Mouse (Mus musculus) liver, embryonic 13.5 days (tissue): ENCODE measurements around the gene Klf16. TPM values are rescaled to one million over a fixed set of nuclear protein-coding genes. Genes with fewer than 3 reads are reported as not detected.
A peak's percentile ranks its signal among the peaks of the same experiment; 100 is the strongest.

Source experiments
- ATAC-seq: fragments of 200-750 bp; cut with Nextera tagmentation; 2 replicates; pipeline ENCODE4 v1.8.0; 2017; ENCODE audit warnings: low read depth, mild to moderate bottlenecking, moderate number of reproducible peaks, moderate library complexity
- DNase-seq: peaks from one replicate; pipeline ENCODE4 v3.0.0; 2022
- H3K27ac ChIP-seq: fragments of 300-500 bp; sonication (generic); 2 replicates; pipeline ENCODE4 v1.5.1; 2015; ENCODE audit warnings: moderate library complexity, mild to moderate bottlenecking, inconsistent platforms
- H3K27me3 ChIP-seq: fragments of 300-500 bp; sonication (generic); 2 replicates; pipeline ENCODE4 v1.6.1; 2015; ENCODE audit warnings: mild to moderate bottlenecking, inconsistent platforms
- H3K36me3 ChIP-seq: fragments of 300-500 bp; sonication (generic); 2 replicates; pipeline ENCODE4 v1.6.1; 2015; ENCODE audit warnings: mild to moderate bottlenecking, inconsistent platforms
- H3K4me1 ChIP-seq: fragments of 300-500 bp; sonication (generic); replicated peaks from 2 replicates; pipeline ENCODE4 v1.6.1; 2015; ENCODE audit warnings: inconsistent platforms
- H3K4me2 ChIP-seq: fragments of 300-500 bp; sonication (generic); 2 replicates; pipeline ENCODE4 v1.6.1; 2015; ENCODE audit warnings: inconsistent platforms, mild to moderate bottlenecking, moderate library complexity
- H3K4me3 ChIP-seq: fragments of 300-500 bp; sonication (generic); replicated peaks from 2 replicates; pipeline ENCODE4 v1.5.1; 2015; ENCODE audit warnings: mild to moderate bottlenecking, inconsistent platforms
- H3K9ac ChIP-seq: fragments of 300-500 bp; sonication (generic); 2 replicates; pipeline ENCODE4 v1.6.1; 2015; ENCODE audit warnings: mild to moderate bottlenecking, inconsistent platforms
- H3K9me3 ChIP-seq: fragments of 300-500 bp; sonication (generic); replicated peaks from 2 replicates; pipeline ENCODE4 v1.6.1; 2016; ENCODE audit warnings: inconsistent platforms
- WGBS: fragments of 180-500 bp; shearing (Covaris S2); methylation state at CpG from one replicate; pipeline ENCODE4 v1.1.7; 2015; ENCODE audit not compliant: insufficient replicate concordance; 5-methylcytosine and 5-hydroxymethylcytosine counted together
- microRNA-seq: library from miRNA; unstranded; fragments of <30 nt; microRNA quantifications from one replicate; pipeline ENCODE4, GENCODE M21; 2016
- polyA plus RNA-seq: library from polyadenylated mRNA; unstranded; fragments of >200 nt; fragmentation: Nextera tagmentation; extraction: Ambion mirVana; gene quantifications from 2 replicates; pipeline ENCODE4 v1.2.1, GENCODE M21; 2015

Gene Klf16
- polyA plus RNA-seq, 1 experiment from 2014 or later, result 14.1 TPM

DNA sequence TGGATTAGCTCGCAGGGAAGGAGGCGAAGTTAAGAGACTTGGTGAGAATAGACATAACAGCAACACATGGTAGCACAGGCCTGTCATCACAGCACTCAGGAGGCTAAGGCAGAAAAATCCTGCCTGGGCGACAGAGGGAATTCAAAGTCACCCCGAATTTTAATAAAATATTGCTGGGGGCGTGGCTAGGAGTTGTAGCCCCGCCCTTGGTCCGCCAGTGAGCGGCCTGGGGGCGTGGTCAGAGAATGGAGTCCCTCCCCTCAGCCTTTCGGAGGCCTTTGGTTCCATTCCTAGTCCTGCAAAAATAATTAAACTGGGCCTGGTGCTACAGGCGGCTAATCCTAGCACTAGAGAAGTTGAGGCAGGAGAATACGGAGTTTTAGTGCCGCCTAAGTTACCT lies 41.4 kb downstream of the Klf16 start:
- no peaks in the 10 kb centered on the region for H3K36me3 ChIP-seq
- H3K4me3 ChIP-seq, result peak overlapping the region; percentile 64
- peak overlapping the region; percentile 72 for H3K9ac ChIP-seq
- peak overlapping the region; percentile 92 for H3K27ac ChIP-seq
- peak overlapping the region; percentile 90 for H3K4me2 ChIP-seq
- H3K9me3 ChIP-seq, result no peaks in the 10 kb centered on the region
- peaks cover 78% of the 10 kb centered on the region for H3K4me1 ChIP-seq
- 10% methylated on average over 13 of the region's 13 CpGs for WGBS
- peak; percentile 72 for DNase-seq
- H3K27me3 ChIP-seq, result peaks cover 18% of the 10 kb centered on the region
- ATAC-seq, result no peak

DNA sequence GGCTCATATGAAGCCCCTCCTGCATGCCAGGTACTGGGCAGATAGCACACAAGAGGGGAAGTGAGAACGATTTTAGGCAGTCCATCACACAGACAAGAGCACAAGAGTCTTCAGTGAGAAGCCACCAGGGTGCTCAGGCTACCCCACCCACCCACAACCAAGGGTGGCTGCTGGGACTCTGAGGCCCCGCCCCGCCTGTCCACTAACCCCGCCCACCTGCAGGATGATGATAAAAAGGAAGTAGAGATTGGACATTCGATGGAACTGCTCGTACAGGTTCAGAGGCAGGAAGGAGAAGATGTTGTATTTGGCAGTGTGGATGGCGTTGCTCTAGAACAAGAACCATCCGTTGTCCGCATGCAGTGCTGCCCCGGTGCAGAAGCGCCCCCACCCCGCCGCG lies 42.0 kb downstream of the Klf16 start:
- peak overlapping the region; percentile 92 for H3K27ac ChIP-seq
- no peaks in the 10 kb centered on the region for H3K9me3 ChIP-seq
- no peaks in the 10 kb centered on the region for H3K36me3 ChIP-seq
- peak; percentile 79 for DNase-seq
- peak overlapping the region; percentile 64 for H3K4me3 ChIP-seq
- H3K27me3 ChIP-seq, result peaks cover 18% of the 10 kb centered on the region
- peaks cover 73% of the 10 kb centered on the region for H3K4me1 ChIP-seq
- H3K4me2 ChIP-seq, result peak overlapping the region; percentile 90
- H3K9ac ChIP-seq, result peak overlapping the region; percentile 72
- peak; percentile 37 for ATAC-seq
- 1% methylated on average over 14 of the region's 14 CpGs for WGBS

DNA sequence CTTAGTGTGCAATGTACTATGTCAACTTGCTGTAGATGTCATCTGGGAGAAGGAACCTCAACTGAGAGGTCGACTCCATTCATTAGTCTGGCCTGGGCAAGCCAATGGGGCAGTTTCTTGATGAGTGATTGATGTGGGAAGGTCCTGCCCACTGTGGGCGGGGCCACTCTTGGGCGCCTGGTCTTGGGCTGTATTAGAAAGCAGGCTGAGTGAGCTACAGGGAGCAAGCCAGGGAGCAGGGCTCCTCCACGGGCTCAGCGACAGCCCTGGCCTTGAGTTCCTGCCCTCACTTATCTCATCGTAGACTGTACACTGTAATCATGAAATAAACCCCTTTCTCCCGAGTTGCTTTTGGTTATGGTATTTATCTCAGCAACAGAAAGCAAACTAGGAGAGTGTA lies 43.4 kb downstream of the Klf16 start:
- Histone ChIP-seq H3K9ac (peak overlapping the region; percentile 72), H3K27me3 (peaks cover 30% of the 10 kb centered on the region), H3K27ac (peak overlapping the region; percentile 92), H3K9me3 (no peaks in the 10 kb centered on the region), H3K4me1 (peaks cover 60% of the 10 kb centered on the region), H3K36me3 (no peaks in the 10 kb centered on the region), H3K4me2 (peak overlapping the region; percentile 90), H3K4me3 (no peak overlapping the region)
- WGBS, result 5% methylated on average over 7 of the region's 7 CpGs
- DNase-seq (peak; percentile 76), ATAC-seq (peak; percentile 78)

DNA sequence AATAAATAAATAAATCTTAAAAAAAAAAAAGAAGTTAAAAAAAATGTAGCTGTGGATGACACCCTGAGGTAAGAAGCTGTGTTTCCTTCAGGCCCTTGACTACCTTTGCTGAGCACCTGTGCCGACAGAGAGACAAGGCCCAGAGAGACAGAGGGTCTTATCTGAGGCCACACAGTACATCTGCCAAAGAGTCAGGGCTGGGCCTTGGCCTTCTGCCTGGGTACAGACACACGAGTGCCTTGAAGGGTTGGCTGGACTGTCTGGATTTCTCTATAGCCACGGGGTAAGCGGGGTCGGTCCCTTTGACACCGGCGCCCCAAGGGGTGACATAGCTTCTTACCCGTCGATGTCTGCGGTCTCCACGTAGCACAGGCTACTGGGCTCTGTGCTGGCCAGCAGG lies 44.3 kb downstream of the Klf16 start:
- Histone ChIP-seq H3K4me1 (peaks cover 51% of the 10 kb centered on the region), H3K27ac (peak overlapping the region; percentile 67), H3K4me3 (no peak overlapping the region), H3K4me2 (peak overlapping the region; percentile 36), H3K36me3 (no peaks in the 10 kb centered on the region), H3K9me3 (no peaks in the 10 kb centered on the region), H3K9ac (no peak overlapping the region), H3K27me3 (peaks cover 29% of the 10 kb centered on the region)
- DNase-seq, result peak; percentile 39
- peak; percentile 47 for ATAC-seq
- 69% methylated on average over 11 of the region's 11 CpGs for WGBS

DNA sequence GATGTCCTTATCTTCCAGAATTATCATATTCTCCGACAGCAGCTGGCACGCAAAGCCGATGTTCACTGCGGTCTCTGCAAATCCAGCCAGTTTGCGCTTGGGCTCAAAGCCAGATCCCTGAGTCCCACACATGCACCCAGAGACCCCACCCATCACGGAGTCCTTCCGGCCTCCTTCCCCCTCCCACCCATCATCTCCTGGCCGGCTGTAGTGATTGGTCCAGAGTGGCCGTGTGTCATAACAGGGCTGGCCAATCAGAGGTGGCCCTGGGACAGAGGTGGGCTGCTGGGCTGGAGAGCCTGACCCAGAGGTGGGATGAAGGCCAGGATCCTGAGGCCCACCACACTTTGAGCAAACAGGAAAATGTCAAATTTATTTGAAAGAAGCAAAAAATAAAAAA lies 50.9 kb downstream of the Klf16 start:
- WGBS, result 37% methylated on average over 9 of the region's 9 CpGs
- no peaks in the 10 kb centered on the region for H3K4me1 ChIP-seq
- ATAC-seq (no peak), DNase-seq (no peak)
- H3K27me3 ChIP-seq, result peaks cover 48% of the 10 kb centered on the region
- H3K9ac ChIP-seq, result no peak overlapping the region
- peaks cover 5% of the 10 kb centered on the region; the same call in 1 of the 2 replicates for H3K9me3 ChIP-seq
- no peaks in the 10 kb centered on the region for H3K36me3 ChIP-seq
- no peak overlapping the region for H3K4me2 ChIP-seq
- H3K4me3 ChIP-seq, result no peak overlapping the region
- no peak overlapping the region for H3K27ac ChIP-seq

DNA sequence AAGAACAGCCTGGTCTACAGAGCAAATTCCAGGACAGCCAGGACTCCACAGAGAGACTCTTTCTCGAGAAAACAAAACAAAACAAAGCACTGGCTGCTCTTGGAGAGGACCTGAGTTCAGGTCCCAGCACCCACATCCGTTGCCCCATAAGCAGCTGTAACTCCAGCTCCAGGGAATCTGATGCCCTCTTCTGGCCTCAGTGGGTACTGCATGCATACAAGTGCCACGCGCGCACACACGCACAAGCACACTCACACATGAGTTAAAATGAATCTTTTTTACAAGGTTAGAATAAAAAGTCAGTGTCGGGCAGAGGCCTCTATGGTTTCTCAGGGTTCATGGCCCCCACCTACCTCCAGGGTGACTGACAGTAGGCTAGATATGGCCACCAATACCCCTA lies 53.8 kb downstream of the Klf16 start:
- Histone ChIP-seq H3K9ac (no peak overlapping the region), H3K36me3 (no peaks in the 10 kb centered on the region), H3K9me3 (peaks cover 5% of the 10 kb centered on the region; the same call in 1 of the 2 replicates), H3K4me3 (no peak overlapping the region), H3K4me1 (no peaks in the 10 kb centered on the region), H3K27me3 (peaks cover 38% of the 10 kb centered on the region), H3K4me2 (no peak overlapping the region), H3K27ac (no peak overlapping the region)
- WGBS, result 86% methylated on average over 7 of the region's 7 CpGs
- DNase-seq (no peak), ATAC-seq (no peak)

DNA sequence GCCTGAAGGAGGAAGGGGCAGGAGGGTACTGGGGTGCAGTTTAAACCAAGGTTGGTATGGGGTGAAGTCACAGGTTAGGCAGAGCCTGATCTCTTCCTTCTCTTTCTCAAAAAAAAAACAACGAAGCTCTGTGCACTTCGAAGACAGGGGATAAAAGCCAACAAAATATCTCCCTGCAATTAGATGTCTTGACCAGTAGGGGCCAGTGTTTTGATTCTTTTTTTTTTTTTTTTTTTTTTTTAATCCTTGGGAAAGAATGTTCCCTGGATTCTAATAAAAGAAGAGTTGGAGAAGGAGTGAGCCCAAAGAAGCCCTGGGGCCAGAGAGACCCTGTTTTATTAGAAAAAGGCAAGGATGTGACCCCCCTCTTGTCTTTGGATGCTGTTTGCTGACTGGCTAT lies 57.8 kb downstream of the Klf16 start:
- peaks cover 43% of the 10 kb centered on the region for H3K27me3 ChIP-seq
- H3K4me3 ChIP-seq, result no peak overlapping the region
- H3K9me3 ChIP-seq, result peaks cover 5% of the 10 kb centered on the region; the same call in 1 of the 2 replicates
- WGBS, result 65% methylated on average over 2 of the region's 2 CpGs
- DNase-seq (no peak), ATAC-seq (no peak)
- H3K4me1 ChIP-seq, result no peaks in the 10 kb centered on the region
- H3K4me2 ChIP-seq, result no peak overlapping the region
- H3K27ac ChIP-seq, result no peak overlapping the region
- H3K9ac ChIP-seq, result no peak overlapping the region
- H3K36me3 ChIP-seq, result no peaks in the 10 kb centered on the region

Small RNA genes lying within 50 kb of the gene (microRNA-seq; reads per million reads assigned to microRNA genes)
- 1.5 reads per million for gene Mir6912

Other genes with a start within 250 kb of the Klf16 start
- gene Pcsk4, start 247.8 kb downstream of the Klf16 start, polyA plus RNA-seq, result 5.3 TPM in 2 replicates
- gene Reep6, start 247.4 kb downstream of the Klf16 start, polyA plus RNA-seq, result 50.9 and 65.0 TPM in 2 replicates
- 1.8 and 2.5 TPM in 2 replicates for gene Adamtsl5, start 228.9 kb downstream of the Klf16 start, polyA plus RNA-seq
- gene Plk5, start 220.9 kb downstream of the Klf16 start, polyA plus RNA-seq, result 0.12 TPM in 1 of 2 replicates, not detected in the other
- 1.0 and 1.1 TPM in 2 replicates for gene Mex3d, start 189.7 kb downstream of the Klf16 start, polyA plus RNA-seq
- 81.2 and 87.4 TPM in 2 replicates for gene Mbd3, start 177.8 kb downstream of the Klf16 start, polyA plus RNA-seq
- 474 and 603 TPM in 2 replicates for gene Uqcr11, start 170.5 kb downstream of the Klf16 start, polyA plus RNA-seq
- gene Tcf3, start 143.7 kb downstream of the Klf16 start, polyA plus RNA-seq, result 55.2 and 56.2 TPM in 2 replicates
- gene Onecut3, start 82.5 kb downstream of the Klf16 start, polyA plus RNA-seq, result 0.02 TPM in 1 of 2 replicates, not detected in the other
- 0.02 and 0.03 TPM in 2 replicates for gene Atp8b3, start 38.2 kb downstream of the Klf16 start, polyA plus RNA-seq
- 13.4 and 13.8 TPM in 2 replicates for gene Rexo1, start 15.8 kb downstream of the Klf16 start, polyA plus RNA-seq
- gene Abhd17a, start 13.0 kb upstream of the Klf16 start, polyA plus RNA-seq, result 45.1 and 51.7 TPM in 2 replicates
- gene Scamp4, start 25.6 kb upstream of the Klf16 start, polyA plus RNA-seq, result 52.0 and 54.6 TPM in 2 replicates
- gene Adat3, start 25.6 kb upstream of the Klf16 start, polyA plus RNA-seq, result 5.7 and 6.3 TPM in 2 replicates
- 1.4 and 1.5 TPM in 2 replicates for gene Gm49322, start 28.7 kb upstream of the Klf16 start, polyA plus RNA-seq
- gene Csnk1g2, start 45.5 kb upstream of the Klf16 start, polyA plus RNA-seq, result 46.0 and 51.1 TPM in 2 replicates
- gene Btbd2, start 79.8 kb upstream of the Klf16 start, polyA plus RNA-seq, result 11.5 and 12.7 TPM in 2 replicates
- 71.4 and 73.8 TPM in 2 replicates for gene Mknk2, start 100.8 kb upstream of the Klf16 start, polyA plus RNA-seq
- 31.6 and 38.5 TPM in 2 replicates for gene Mob3a, start 124.7 kb upstream of the Klf16 start, polyA plus RNA-seq
- gene Izumo4, start 124.9 kb upstream of the Klf16 start, polyA plus RNA-seq, result 6.1 and 7.5 TPM in 2 replicates
- 24.9 and 25.6 TPM in 2 replicates for gene Ap3d1, start 164.9 kb upstream of the Klf16 start, polyA plus RNA-seq
- gene Dot1l, start 177.9 kb upstream of the Klf16 start, polyA plus RNA-seq, result 7.4 and 7.8 TPM in 2 replicates
- gene Sf3a2, start 220.9 kb upstream of the Klf16 start, polyA plus RNA-seq, result 35.7 and 48.5 TPM in 2 replicates
- gene Plekhj1, start 221.3 kb upstream of the Klf16 start, polyA plus RNA-seq, result 97.5 and 105 TPM in 2 replicates
- gene Amh, start 227.9 kb upstream of the Klf16 start, polyA plus RNA-seq, result not detected in 2 replicates
- gene Jsrp1, start 236.2 kb upstream of the Klf16 start, polyA plus RNA-seq, result 0.20 and 0.38 TPM in 2 replicates
- 1,324 and 1,529 TPM in 2 replicates for gene Oaz1, start 249.3 kb upstream of the Klf16 start, polyA plus RNA-seq